Mouse (Mus musculus) intestine, postnatal 0 days (tissue): ENCODE results near the gene Stx7. TPM values are rescaled to one million over a fixed set of nuclear protein-coding genes. Genes with fewer than 3 reads are reported as not detected.

Experiments
- ATAC-seq: fragments of 200-750 bp; cut with Nextera tagmentation; 2 replicates; pipeline ENCODE4 v1.8.0; 2017; ENCODE audit warnings: mild to moderate bottlenecking, moderate TSS enrichment, moderate library complexity
- H3K27ac ChIP-seq: fragments of 300-500 bp; sonication (generic); 2 replicates; pipeline ENCODE4 v1.5.1; 2014; ENCODE audit warnings: mild to moderate bottlenecking, low read depth, low read length, moderate library complexity
- H3K27me3 ChIP-seq: fragments of 300-500 bp; sonication (generic); replicated peaks from 2 replicates; pipeline ENCODE4 v1.6.1; 2014; ENCODE audit warnings: low read length, mixed read lengths; ENCODE audit not compliant: control insufficient read depth, insufficient read depth
- H3K36me3 ChIP-seq: fragments of 300-500 bp; sonication (generic); 2 replicates; pipeline ENCODE4 v1.6.1; 2014; ENCODE audit warnings: mild to moderate bottlenecking, moderate library complexity; ENCODE audit not compliant: control insufficient read depth, insufficient read depth
- H3K4me1 ChIP-seq: fragments of 300-500 bp; sonication (generic); replicated peaks from 2 replicates; pipeline ENCODE4 v1.6.1; 2014; ENCODE audit warnings: antibody characterized with exemption, low read length, mixed read lengths; ENCODE audit not compliant: control insufficient read depth, insufficient read depth
- H3K4me2 ChIP-seq: fragments of 300-500 bp; sonication (generic); replicated peaks from 2 replicates; pipeline ENCODE4 v1.6.1; 2014; ENCODE audit warnings: low read depth, mild to moderate bottlenecking, moderate library complexity
- H3K4me3 ChIP-seq: fragments of 300-500 bp; sonication (generic); 2 replicates; pipeline ENCODE4 v1.5.1; 2014; ENCODE audit warnings: low read depth, low read length
- H3K9ac ChIP-seq: fragments of 300-500 bp; sonication (generic); 2 replicates; pipeline ENCODE4 v1.6.1; 2014; ENCODE audit warnings: mild to moderate bottlenecking, low read depth, low read length
- H3K9me3 ChIP-seq: fragments of 300-500 bp; sonication (generic); 2 replicates; pipeline ENCODE4 v1.6.1; 2016; ENCODE audit warnings: mixed run types; ENCODE audit not compliant: control insufficient read depth
- CTCF ChIP-seq: sonication (generic); IDR thresholded peaks from 2 replicates; pipeline ENCODE4 v1.5.1; 2016; ENCODE audit warnings: low read depth, mild to moderate bottlenecking, control low read depth, antibody characterized with exemption, moderate library complexity
- WGBS: fragments of 180-500 bp; shearing (Covaris S2); extraction: QIAGEN DNeasy Blood & Tissue Kit; methylation state at CpG from one replicate; pipeline ENCODE4 v1.1.7; 2014; 5-methylcytosine and 5-hydroxymethylcytosine counted together
- polyA plus RNA-seq: library from polyadenylated mRNA; unstranded; fragments of >200 nt; fragmentation: Nextera tagmentation; extraction: Ambion mirVana; gene quantifications from 2 replicates; pipeline ENCODE4 v1.2.1, GENCODE M21; 2015

Stx7 gene
- polyA plus RNA-seq, 1 experiment from 2014 or later, result 171 TPM

DNA sequence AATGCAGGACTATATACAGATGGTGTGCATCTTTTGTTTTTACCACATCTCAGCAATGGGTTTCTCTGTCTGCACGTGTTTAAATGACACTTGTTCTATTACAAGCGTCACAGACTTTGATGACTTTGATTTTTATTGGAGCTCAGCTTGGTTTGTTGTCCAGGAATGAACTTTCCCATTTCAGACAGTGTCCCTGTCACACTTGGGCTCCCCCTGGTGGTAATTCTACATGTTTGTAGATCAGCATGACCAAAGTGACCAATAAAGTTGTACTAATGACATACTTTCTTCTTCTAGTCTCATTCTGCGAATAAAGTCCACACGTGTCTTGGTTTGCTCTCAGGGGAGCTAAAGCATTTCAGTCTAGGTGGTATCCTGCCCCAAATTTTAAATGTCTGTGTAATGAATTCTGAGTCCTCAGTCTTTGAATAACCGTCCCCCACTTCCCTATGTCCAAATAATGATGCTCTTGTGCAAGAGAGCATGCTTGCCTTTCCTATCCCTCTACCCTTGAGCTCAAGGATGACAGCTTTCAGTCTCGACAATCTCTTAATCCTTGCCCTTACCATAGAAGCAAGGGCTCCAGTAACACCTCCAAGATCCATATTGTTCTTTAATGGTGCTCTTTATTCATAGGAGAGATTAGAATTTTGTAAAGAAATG is 37.9 kb upstream of the Stx7 start:
- Histone ChIP-seq H3K27me3 (no peaks in the 10 kb centered on the region), H3K4me2 (no peak overlapping the region), H3K9ac (no peak overlapping the region), H3K27ac (no peak overlapping the region), H3K4me3 (no peak overlapping the region), H3K36me3 (no peaks in the 10 kb centered on the region), H3K9me3 (no peaks in the 10 kb centered on the region), H3K4me1 (0 out of 2 replicates have a peak, but pooled peaks cover 3% of the 10 kb centered on the region)
- 41% methylated on average over 6 of the region's 6 CpGs for WGBS
- peak; percentile 9; the same call in 1 of the 2 replicates for ATAC-seq
- TF ChIP-seq CTCF, result peak; percentile 90

DNA sequence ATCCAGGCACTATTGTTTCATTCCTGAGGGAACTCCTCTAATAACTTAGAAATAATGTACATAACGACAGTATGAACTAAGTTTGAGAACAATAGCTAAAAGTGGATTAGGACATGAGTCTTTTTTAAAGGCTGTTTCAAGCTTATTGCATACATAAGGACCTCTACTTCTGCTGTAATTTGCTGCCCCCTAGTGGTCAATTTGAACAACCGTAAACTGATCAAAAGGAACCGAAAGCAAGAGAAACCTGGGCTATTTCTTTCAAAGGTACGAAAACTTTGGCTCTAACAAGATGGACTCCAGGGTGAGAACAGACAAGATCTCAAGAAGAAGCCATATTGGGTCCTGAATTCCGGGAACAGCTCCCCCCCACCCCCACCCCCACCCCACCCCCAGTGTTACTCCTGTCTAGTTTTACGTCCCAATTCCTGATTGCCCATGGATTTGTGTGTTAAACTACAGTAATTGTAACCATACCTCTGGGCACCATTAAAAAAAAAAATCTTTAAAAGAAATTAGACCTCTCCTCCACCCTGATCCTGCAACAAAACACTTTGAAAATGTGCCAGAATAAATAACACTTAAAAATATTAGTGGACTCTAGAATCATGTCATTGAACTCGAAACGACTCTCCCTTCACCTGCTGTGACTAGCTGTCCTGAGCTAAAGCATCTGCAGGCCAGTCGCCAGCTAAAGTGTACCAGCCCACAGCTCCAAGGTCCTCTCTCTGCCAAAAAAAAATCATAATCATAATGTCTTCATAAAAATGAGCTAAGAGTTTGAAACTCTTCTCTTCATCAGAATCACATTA is 17.4 kb upstream of the Stx7 start:
- H3K4me3 ChIP-seq, result peak overlapping the region; percentile 13
- H3K4me2 ChIP-seq, result peak overlapping the region; percentile 52
- TF ChIP-seq CTCF, result peak; percentile 90
- H3K9me3 ChIP-seq, result no peaks in the 10 kb centered on the region
- peak overlapping the region; percentile 24; the same call in 1 of the 2 replicates for H3K9ac ChIP-seq
- H3K36me3 ChIP-seq, result no peaks in the 10 kb centered on the region
- 10% methylated on average over 9 of the region's 9 CpGs for WGBS
- ATAC-seq, result peak; percentile 63
- no peaks in the 10 kb centered on the region for H3K27me3 ChIP-seq
- H3K27ac ChIP-seq, result peak overlapping the region; percentile 81
- H3K4me1 ChIP-seq, result 0 out of 2 replicates have a peak, but pooled peaks cover 6% of the 10 kb centered on the region

DNA sequence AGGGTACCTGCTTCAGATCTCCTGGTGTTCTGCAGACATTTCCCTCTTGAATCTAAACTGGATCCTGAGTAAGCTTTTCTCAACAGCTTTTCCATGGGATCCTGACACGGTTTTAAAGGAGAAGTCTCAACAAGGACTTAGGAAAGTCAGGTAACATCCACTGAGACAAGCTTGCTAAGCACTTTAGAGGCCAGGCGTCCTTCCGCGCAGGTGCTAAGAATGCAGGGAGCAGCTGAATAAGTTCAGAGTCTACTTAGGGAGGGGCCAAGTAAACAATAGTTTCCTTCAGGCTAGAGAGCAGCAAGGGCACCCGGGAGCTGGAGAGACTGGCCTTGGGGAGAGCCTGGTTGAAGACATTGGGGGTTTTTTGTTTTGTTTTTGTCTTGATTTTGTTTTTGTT is 16.8 kb upstream of the Stx7 start:
- H3K9me3 ChIP-seq, result no peaks in the 10 kb centered on the region
- H3K27ac ChIP-seq, result peak overlapping the region; percentile 81
- ATAC-seq, result peak; percentile 95
- no peaks in the 10 kb centered on the region for H3K27me3 ChIP-seq
- H3K4me1 ChIP-seq, result 0 out of 2 replicates have a peak, but pooled peaks cover 6% of the 10 kb centered on the region
- 12% methylated on average over 5 of the region's 5 CpGs for WGBS
- H3K4me3 ChIP-seq, result peak overlapping the region; percentile 13
- H3K9ac ChIP-seq, result peak overlapping the region; percentile 24; the same call in 1 of the 2 replicates
- no peak for TF ChIP-seq CTCF
- peak overlapping the region; percentile 52 for H3K4me2 ChIP-seq
- no peaks in the 10 kb centered on the region for H3K36me3 ChIP-seq

DNA sequence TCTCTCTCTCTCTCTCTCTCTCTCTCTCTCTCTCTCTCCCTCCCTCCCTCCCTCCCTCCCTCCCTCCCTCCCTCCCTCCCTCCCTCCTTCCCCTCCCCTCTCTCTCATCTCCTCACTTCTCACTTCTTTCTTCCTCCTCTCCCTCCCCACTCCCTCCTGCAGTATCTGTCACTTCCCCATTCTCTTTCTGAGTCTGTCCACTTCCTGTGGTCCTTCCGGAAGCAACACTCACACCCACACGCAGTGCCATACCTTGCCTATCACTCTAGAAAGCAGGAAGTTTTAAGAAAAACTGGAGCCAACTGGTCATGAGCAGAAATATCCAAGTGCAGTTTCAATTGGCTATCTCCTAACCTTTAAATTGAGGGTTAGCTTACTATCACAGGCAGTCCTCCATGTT is 16.0 kb upstream of the Stx7 start:
- peak; percentile 59 for ATAC-seq
- Histone ChIP-seq H3K9me3 (no peaks in the 10 kb centered on the region), H3K4me2 (no peak overlapping the region), H3K36me3 (no peaks in the 10 kb centered on the region), H3K27me3 (no peaks in the 10 kb centered on the region), H3K4me1 (0 out of 2 replicates have a peak, but pooled peaks cover 6% of the 10 kb centered on the region), H3K27ac (peak overlapping the region; percentile 81; the same call in 1 of the 2 replicates), H3K4me3 (no peak overlapping the region), H3K9ac (no peak overlapping the region)
- no peak for TF ChIP-seq CTCF
- 9% methylated on average over 2 of the region's 2 CpGs for WGBS

DNA sequence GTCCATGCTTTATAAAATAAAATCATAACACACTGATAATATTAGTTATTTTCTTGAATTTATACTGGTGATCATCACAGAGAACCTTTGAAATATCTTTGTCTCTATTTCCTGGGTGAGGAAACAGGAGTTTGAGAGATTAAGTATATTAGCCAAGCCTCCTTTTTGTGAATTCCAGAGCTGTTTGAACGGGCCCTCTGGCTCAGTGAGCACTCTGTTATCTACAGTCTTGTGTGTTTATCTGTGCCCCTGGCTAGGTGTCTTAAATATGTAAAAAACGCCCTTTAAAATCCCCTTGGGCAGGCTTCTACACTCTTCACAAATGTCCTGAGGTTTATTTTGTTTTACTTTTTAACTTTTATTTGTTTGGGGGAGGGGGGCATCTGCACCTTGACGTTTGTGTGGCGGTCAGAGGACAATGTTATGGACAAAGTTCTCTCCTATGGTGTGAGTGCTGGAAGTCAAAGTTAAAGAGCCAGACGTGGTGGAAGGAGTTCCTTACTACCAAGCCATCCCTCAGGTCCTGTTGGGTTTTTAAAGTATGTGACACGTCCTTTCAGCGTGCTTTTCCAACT is 14.9 kb upstream of the Stx7 start:
- Histone ChIP-seq H3K27ac (no peak overlapping the region), H3K27me3 (no peaks in the 10 kb centered on the region), H3K4me2 (no peak overlapping the region), H3K9ac (no peak overlapping the region), H3K4me3 (no peak overlapping the region), H3K36me3 (no peaks in the 10 kb centered on the region), H3K9me3 (no peaks in the 10 kb centered on the region), H3K4me1 (0 out of 2 replicates have a peak, but pooled peaks cover 6% of the 10 kb centered on the region)
- ATAC-seq, result no peak
- WGBS, result 31% methylated on average over 7 of the region's 7 CpGs
- no peak for TF ChIP-seq CTCF
